Mouse (Mus musculus): ENCODE measurements around the gene Itgae. TPM values are rescaled to one million over a fixed set of nuclear protein-coding genes. Genes with fewer than 3 reads are reported as not detected.

Gene Itgae
- polyA plus RNA-seq, 1 experiment from 2014 or later, result 0.20 TPM

DNA sequence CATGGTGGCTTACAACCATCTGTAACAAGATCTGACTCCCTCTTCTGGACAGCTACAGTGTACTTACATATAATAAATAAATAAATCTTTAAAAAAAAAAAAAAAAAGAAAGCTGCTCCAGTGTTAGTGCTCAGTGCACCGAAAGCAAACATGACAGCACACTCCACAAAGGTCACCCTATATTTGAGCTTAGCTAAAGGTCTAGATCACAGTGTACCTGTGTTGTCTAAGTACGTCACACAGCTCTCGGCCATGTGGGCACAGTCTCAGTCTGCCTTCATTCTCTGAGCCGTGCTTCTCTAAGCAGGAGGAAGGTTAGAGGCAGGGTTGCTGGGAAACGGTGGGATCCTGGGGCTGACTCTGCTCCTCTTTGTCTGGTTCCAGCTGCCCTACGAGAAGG, 36.1 kb downstream of the Itgae start:
- Histone ChIP-seq H3K4me1 (replicated peaks; ENCODE audit: control insufficient read depth, insufficient read depth, low read length) (no peaks in the 10 kb centered on the region), H3K36me3 (ENCODE audit: control insufficient read depth, insufficient read depth, low read length) (no peaks in the 10 kb centered on the region), H3K27ac (ENCODE audit: low read depth, low read length) (no peak overlapping the region), H3K9me3 (ENCODE audit: control insufficient read depth, low read length) (no peaks in the 10 kb centered on the region), H3K27me3 (ENCODE audit: control insufficient read depth, insufficient read depth, low read length) (no peaks in the 10 kb centered on the region), H3K9ac (ENCODE audit: low read depth, low read length) (no peak overlapping the region), H3K4me2 (replicated peaks; ENCODE audit: low read depth, low read length) (no peak overlapping the region), H3K4me3 (ENCODE audit: low read depth, low read length) (no peak overlapping the region)
- DNase-seq (ENCODE audit: low spot score), result no peak
- no peak for ATAC-seq (ENCODE audit: low FRiP score)
- 93% methylated on average over 6 of the region's 6 CpGs for WGBS

DNA sequence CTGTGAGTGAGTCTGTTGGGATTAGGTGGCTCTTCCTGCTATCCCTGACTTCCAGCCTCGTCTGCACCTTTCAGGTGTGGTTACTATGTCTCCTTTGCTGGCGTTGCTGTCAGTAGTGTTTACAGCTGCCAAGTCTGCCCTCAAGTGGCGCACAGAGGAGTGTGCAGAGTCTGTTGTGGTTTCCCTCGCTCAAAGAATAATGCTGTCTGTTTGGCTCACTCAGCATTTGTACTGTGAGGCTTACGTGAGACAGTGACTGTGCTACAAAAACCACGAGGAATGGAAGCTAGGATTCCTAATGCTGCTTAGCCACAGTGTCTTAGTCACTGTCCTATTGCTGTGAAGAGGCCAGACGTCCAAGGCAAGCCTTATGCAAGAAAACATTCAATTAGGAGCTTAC, 40.6 kb downstream of the Itgae start:
- Histone ChIP-seq H3K36me3 (ENCODE audit: control insufficient read depth, insufficient read depth, low read length) (peaks cover 4% of the 10 kb centered on the region; the same call in 1 of the 2 replicates), H3K9me3 (ENCODE audit: control insufficient read depth, low read length) (no peaks in the 10 kb centered on the region; the same call in 1 of the 2 replicates), H3K27me3 (ENCODE audit: control insufficient read depth, insufficient read depth, low read length) (no peaks in the 10 kb centered on the region), H3K4me1 (replicated peaks; ENCODE audit: control insufficient read depth, insufficient read depth, low read length) (no peaks in the 10 kb centered on the region), H3K27ac (ENCODE audit: low read depth, low read length) (no peak overlapping the region), H3K4me2 (replicated peaks; ENCODE audit: low read depth, low read length) (no peak overlapping the region), H3K9ac (ENCODE audit: low read depth, low read length) (no peak overlapping the region), H3K4me3 (ENCODE audit: low read depth, low read length) (no peak overlapping the region)
- no peak for ATAC-seq (ENCODE audit: low FRiP score)
- WGBS, result 82% methylated on average over 7 of the region's 7 CpGs
- DNase-seq (ENCODE audit: low spot score), result no peak

DNA sequence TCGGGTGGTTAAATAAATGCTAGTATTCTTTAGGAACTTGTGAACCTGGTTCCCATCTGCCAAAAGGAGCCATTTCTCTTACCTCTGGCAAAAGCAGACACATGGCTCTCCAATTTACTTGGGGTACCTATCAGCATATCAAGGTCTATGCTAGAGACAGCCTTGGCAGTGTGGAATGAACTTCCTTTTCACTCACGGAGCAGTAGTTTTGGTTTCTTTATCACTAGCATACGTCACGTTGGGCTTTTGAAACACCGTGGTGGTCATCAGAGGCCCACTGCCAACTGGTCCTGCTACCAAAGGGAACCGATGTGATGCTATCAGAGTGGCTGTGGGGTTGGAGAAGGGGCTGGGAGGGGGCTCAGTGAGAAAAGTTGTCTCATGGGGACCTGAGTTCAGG, 42.6 kb downstream of the Itgae start:
- no peak overlapping the region for H3K4me3 ChIP-seq (ENCODE audit: low read depth, low read length)
- DNase-seq (ENCODE audit: low spot score) (no peak), ATAC-seq (ENCODE audit: low FRiP score) (no peak)
- H3K4me1 ChIP-seq (replicated peaks; ENCODE audit: control insufficient read depth, insufficient read depth, low read length), result no peaks in the 10 kb centered on the region; the same call in 1 of the 2 replicates
- H3K4me2 ChIP-seq (replicated peaks; ENCODE audit: low read depth, low read length), result no peak overlapping the region
- no peak overlapping the region for H3K9ac ChIP-seq (ENCODE audit: low read depth, low read length)
- WGBS, result 97% methylated on average over 6 of the region's 6 CpGs
- no peaks in the 10 kb centered on the region; the same call in 1 of the 2 replicates for H3K9me3 ChIP-seq (ENCODE audit: control insufficient read depth, low read length)
- H3K36me3 ChIP-seq (ENCODE audit: control insufficient read depth, insufficient read depth, low read length), result peaks cover 4% of the 10 kb centered on the region; the same call in 1 of the 2 replicates
- no peak overlapping the region for H3K27ac ChIP-seq (ENCODE audit: low read depth, low read length)
- H3K27me3 ChIP-seq (ENCODE audit: control insufficient read depth, insufficient read depth, low read length), result no peaks in the 10 kb centered on the region

DNA sequence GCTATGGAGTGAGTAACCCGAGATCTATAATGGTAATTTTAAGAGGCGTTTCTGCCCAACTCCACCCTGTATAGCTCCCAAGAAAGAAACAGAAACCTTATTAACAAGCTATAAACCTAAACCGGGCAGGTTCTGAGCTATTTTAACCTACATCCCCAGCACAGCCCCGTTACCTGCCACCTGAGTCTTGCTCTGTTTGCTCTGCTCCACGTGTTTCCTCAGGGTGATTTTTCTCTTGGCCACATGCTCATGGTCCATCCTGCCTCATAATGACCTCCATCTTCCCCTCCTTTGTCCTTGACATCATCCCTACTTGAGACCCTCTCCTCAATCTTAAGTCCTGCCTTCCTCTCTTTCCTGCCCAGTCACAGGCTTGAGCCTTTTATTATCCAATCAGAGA, 43.8 kb downstream of the Itgae start:
- DNase-seq (ENCODE audit: low spot score), result no peak
- H3K27me3 ChIP-seq (ENCODE audit: control insufficient read depth, insufficient read depth, low read length), result no peaks in the 10 kb centered on the region
- H3K4me1 ChIP-seq (replicated peaks; ENCODE audit: control insufficient read depth, insufficient read depth, low read length), result no peaks in the 10 kb centered on the region; the same call in 1 of the 2 replicates
- H3K4me3 ChIP-seq (ENCODE audit: low read depth, low read length), result no peak overlapping the region
- peaks cover 4% of the 10 kb centered on the region; the same call in 1 of the 2 replicates for H3K36me3 ChIP-seq (ENCODE audit: control insufficient read depth, insufficient read depth, low read length)
- H3K27ac ChIP-seq (ENCODE audit: low read depth, low read length), result no peak overlapping the region
- no peak overlapping the region for H3K4me2 ChIP-seq (replicated peaks; ENCODE audit: low read depth, low read length)
- no peaks in the 10 kb centered on the region; the same call in 1 of the 2 replicates for H3K9me3 ChIP-seq (ENCODE audit: control insufficient read depth, low read length)
- WGBS, result 93% methylated on average over 5 of the region's 5 CpGs
- ATAC-seq (ENCODE audit: low FRiP score), result no peak
- H3K9ac ChIP-seq (ENCODE audit: low read depth, low read length), result no peak overlapping the region

DNA sequence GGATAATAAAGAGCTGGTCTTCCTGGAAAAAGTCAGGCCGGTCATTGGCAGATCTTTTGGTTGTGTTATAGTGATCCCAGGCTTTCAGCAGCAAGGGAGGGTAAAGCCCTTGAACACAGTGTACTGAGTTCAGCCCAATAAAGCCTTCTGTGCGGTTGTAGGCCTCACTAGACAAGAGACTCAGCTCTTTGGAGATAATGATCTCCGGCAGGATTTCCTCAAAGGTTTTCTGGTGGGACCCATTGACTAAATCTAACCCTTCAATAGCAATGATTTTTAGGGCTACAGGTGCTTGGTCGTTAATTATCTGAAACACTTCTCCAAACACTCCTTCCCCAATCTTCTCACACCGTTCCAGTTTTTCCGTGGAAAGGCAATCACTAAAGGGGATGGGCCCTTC, 46.2 kb downstream of the Itgae start:
- WGBS, result 92% methylated on average over 6 of the region's 6 CpGs
- Histone ChIP-seq H3K9me3 (ENCODE audit: control insufficient read depth, low read length) (no peaks in the 10 kb centered on the region; the same call in 1 of the 2 replicates), H3K4me1 (replicated peaks; ENCODE audit: control insufficient read depth, insufficient read depth, low read length) (no peaks in the 10 kb centered on the region; the same call in 1 of the 2 replicates), H3K27ac (ENCODE audit: low read depth, low read length) (no peak overlapping the region), H3K4me2 (replicated peaks; ENCODE audit: low read depth, low read length) (peak overlapping the region; percentile 77), H3K27me3 (ENCODE audit: control insufficient read depth, insufficient read depth, low read length) (no peaks in the 10 kb centered on the region), H3K4me3 (ENCODE audit: low read depth, low read length) (no peak overlapping the region; the same call in 1 of the 2 replicates), H3K36me3 (ENCODE audit: control insufficient read depth, insufficient read depth, low read length) (peaks cover 4% of the 10 kb centered on the region; the same call in 1 of the 2 replicates), H3K9ac (ENCODE audit: low read depth, low read length) (no peak overlapping the region)
- no peak for ATAC-seq (ENCODE audit: low FRiP score)
- DNase-seq (ENCODE audit: low spot score), result no peak

DNA sequence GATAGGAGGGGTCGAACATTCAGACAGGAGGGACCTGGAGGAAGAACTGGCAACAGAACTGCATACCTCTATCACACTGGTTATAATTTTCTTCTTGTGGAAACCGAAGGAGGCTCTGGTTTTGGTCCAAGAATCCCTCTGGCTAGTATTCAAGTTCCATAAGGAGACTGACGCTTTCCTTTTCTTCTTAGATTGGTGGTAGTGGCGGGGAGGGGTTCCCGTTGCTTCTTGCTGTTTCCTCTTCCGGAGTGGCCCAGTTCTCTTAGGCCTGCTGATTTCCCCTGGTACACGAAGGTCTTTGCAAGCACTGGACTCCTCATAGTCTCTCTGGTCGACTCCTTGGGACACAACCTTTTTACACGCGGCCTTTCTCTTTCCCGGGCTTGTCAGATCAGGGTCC, 46.7 kb downstream of the Itgae start:
- ATAC-seq (ENCODE audit: low FRiP score) (no peak), DNase-seq (ENCODE audit: low spot score) (no peak)
- Histone ChIP-seq H3K36me3 (ENCODE audit: control insufficient read depth, insufficient read depth, low read length) (peaks cover 4% of the 10 kb centered on the region; the same call in 1 of the 2 replicates), H3K27me3 (ENCODE audit: control insufficient read depth, insufficient read depth, low read length) (no peaks in the 10 kb centered on the region), H3K4me1 (replicated peaks; ENCODE audit: control insufficient read depth, insufficient read depth, low read length) (no peaks in the 10 kb centered on the region; the same call in 1 of the 2 replicates), H3K9ac (ENCODE audit: low read depth, low read length) (peak overlapping the region; percentile 76), H3K4me3 (ENCODE audit: low read depth, low read length) (peak overlapping the region; percentile 86), H3K27ac (ENCODE audit: low read depth, low read length) (no peak overlapping the region), H3K9me3 (ENCODE audit: control insufficient read depth, low read length) (no peaks in the 10 kb centered on the region; the same call in 1 of the 2 replicates), H3K4me2 (replicated peaks; ENCODE audit: low read depth, low read length) (peak overlapping the region; percentile 77)
- whole genome bisulfite sequencing, result 49% methylated on average over 11 of the region's 11 CpGs

DNA sequence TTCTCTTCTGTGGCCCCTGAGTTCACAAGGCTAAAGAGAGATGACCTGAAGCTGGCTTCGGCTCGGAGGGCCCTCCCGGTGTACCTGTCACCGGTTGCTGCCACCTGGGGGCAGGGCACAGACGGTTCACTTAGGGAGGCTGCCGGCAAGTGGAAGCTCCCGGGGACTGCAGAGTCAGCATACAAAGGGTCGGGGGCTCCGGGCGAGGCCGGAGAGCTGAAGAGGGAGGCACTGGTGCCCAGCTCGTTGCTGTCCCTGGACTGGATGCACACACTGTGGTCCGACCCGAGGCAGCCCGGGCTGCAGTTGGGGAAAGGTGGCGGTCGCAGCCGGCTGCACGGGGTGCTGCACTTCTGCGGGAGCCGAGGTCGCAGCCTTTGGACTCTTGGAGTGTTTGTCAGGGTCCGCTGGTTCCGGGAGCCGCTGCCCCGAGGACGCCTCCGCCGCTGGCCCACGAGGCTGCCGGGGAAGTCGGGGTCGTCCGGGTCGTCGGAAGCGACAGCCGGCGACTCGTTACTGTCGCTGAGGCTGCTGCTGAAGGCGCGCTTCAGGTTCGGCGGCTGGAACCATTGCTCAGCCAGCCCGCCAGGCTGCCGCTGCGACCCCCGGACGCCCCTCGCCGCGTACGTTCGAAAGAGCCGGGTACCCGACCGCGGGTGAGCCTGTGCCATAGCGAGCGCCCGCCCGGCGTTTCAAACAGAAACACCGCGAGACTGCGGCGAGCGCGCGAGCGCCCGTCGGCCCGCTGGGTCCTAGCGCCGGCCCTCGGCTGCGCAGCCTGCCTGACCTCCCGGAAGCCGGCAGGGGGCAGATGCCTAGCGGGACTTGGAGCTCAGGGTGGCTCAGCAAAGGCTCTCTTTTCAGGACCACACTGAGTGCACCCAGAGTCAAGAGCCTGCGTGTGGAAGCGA, 47.5 kb downstream of the Itgae start, which contains the start of gene Haspin:
Haspin (minus strand) TSS at position 704 of the 911 bp plus-strand sequence.
- no peaks in the 10 kb centered on the region for H3K9me3 ChIP-seq (ENCODE audit: control insufficient read depth, low read length)
- DNase-seq (ENCODE audit: low spot score) (peak; percentile 96), ATAC-seq (ENCODE audit: low FRiP score) (peak; percentile 95)
- peak within 1 kb of the TSS; percentile 86 for H3K4me3 ChIP-seq (ENCODE audit: low read depth, low read length)
- WGBS, result under 1% methylated on average over 77 of the region's 84 CpGs
- no peaks in the 10 kb centered on the region for H3K27me3 ChIP-seq (ENCODE audit: control insufficient read depth, insufficient read depth, low read length)
- no peak within 1 kb of the TSS for H3K27ac ChIP-seq (ENCODE audit: low read depth, low read length)
- H3K36me3 ChIP-seq (ENCODE audit: control insufficient read depth, insufficient read depth, low read length), result peaks cover 4% of the 10 kb centered on the region; the same call in 1 of the 2 replicates
- H3K9ac ChIP-seq (ENCODE audit: low read depth, low read length), result peak within 1 kb of the TSS; percentile 76
- no peaks in the 10 kb centered on the region; the same call in 1 of the 2 replicates for H3K4me1 ChIP-seq (replicated peaks; ENCODE audit: control insufficient read depth, insufficient read depth, low read length)
- H3K4me2 ChIP-seq (replicated peaks; ENCODE audit: low read depth, low read length), result peak within 1 kb of the TSS; percentile 77

DNA sequence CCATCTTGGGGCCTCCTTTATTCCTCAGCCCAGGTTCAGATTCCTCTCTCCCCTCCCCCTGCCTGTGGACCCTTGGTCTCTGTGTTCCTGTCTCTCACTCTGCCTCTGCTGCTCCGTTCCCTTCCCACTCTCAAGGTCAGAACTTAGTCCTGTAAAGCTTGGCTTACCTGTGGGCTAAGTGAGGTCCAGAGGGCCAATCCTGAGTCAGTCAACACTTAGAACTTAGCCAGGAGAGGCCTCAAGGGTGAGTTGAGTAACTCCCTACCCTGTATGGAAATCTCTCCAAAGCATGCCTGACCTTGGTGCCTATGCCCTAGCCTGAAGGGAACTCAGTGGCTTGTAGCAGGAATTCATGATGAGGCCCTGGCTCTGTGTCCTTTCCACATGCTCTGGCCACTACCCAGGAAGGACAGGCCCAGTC, 53.9 kb downstream of the Itgae start:
- Histone ChIP-seq H3K27ac (ENCODE audit: low read depth, low read length) (no peak overlapping the region), H3K27me3 (ENCODE audit: control insufficient read depth, insufficient read depth, low read length) (no peaks in the 10 kb centered on the region), H3K9me3 (ENCODE audit: control insufficient read depth, low read length) (no peaks in the 10 kb centered on the region), H3K36me3 (ENCODE audit: control insufficient read depth, insufficient read depth, low read length) (no peaks in the 10 kb centered on the region), H3K4me2 (replicated peaks; ENCODE audit: low read depth, low read length) (no peak overlapping the region), H3K9ac (ENCODE audit: low read depth, low read length) (no peak overlapping the region), H3K4me1 (replicated peaks; ENCODE audit: control insufficient read depth, insufficient read depth, low read length) (no peaks in the 10 kb centered on the region), H3K4me3 (ENCODE audit: low read depth, low read length) (no peak overlapping the region)
- no peak for ATAC-seq (ENCODE audit: low FRiP score)
- DNase-seq (ENCODE audit: low spot score), result no peak
- WGBS, result 83% methylated on average over 1 of the region's 1 CpGs

Data from hindbrain, embryonic 11.5 days (tissue).